Mouse (Mus musculus) liver, embryonic 15.5 days (tissue): Measurements from ENCODE around the gene Ifngr2. TPM values are rescaled to one million over a fixed set of nuclear protein-coding genes. Genes with fewer than 3 reads are reported as not detected.

ENCODE experiments used
- ATAC-seq: fragments of 200-750 bp; cut with Nextera tagmentation; 2 replicates; pipeline ENCODE4 v1.8.0; 2017; ENCODE audit warnings: moderate number of reproducible peaks, mild to moderate bottlenecking, moderate library complexity; ENCODE audit not compliant: insufficient read depth
- H3K27ac ChIP-seq: fragments of 300-500 bp; sonication (generic); replicated peaks from 2 replicates; pipeline ENCODE4 v1.5.1; 2015; ENCODE audit warnings: mild to moderate bottlenecking, inconsistent platforms
- H3K27me3 ChIP-seq: fragments of 300-500 bp; sonication (generic); 2 replicates; pipeline ENCODE4 v1.6.1; 2015; ENCODE audit warnings: mild to moderate bottlenecking, inconsistent platforms
- H3K36me3 ChIP-seq: fragments of 300-500 bp; sonication (generic); replicated peaks from 2 replicates; pipeline ENCODE4 v1.6.1; 2015; ENCODE audit warnings: moderate library complexity, mild to moderate bottlenecking, inconsistent platforms
- H3K4me1 ChIP-seq: fragments of 300-500 bp; sonication (generic); replicated peaks from 2 replicates; pipeline ENCODE4 v1.6.1; 2015; ENCODE audit warnings: inconsistent platforms
- H3K4me2 ChIP-seq: fragments of 300-500 bp; sonication (generic); 2 replicates; pipeline ENCODE4 v1.6.1; 2015; ENCODE audit warnings: moderate library complexity, mild to moderate bottlenecking, inconsistent platforms
- H3K4me3 ChIP-seq: fragments of 300-500 bp; sonication (generic); replicated peaks from 2 replicates; pipeline ENCODE4 v1.5.1; 2015; ENCODE audit warnings: mild to moderate bottlenecking, inconsistent platforms
- H3K9ac ChIP-seq: fragments of 300-500 bp; sonication (generic); 2 replicates; pipeline ENCODE4 v1.6.1; 2015; ENCODE audit warnings: moderate library complexity, mild to moderate bottlenecking, inconsistent platforms
- H3K9me3 ChIP-seq: fragments of 300-500 bp; sonication (generic); replicated peaks from 2 replicates; pipeline ENCODE4 v1.6.1; 2016; ENCODE audit warnings: inconsistent platforms
- WGBS: fragments of 180-500 bp; shearing (Covaris S2); methylation state at CpG from one replicate; pipeline ENCODE4 v1.1.7; 2015; ENCODE audit warnings: mixed read lengths; ENCODE audit not compliant: insufficient replicate concordance; 5-methylcytosine and 5-hydroxymethylcytosine counted together
- polyA plus RNA-seq: library from polyadenylated mRNA; unstranded; fragments of >200 nt; fragmentation: Nextera tagmentation; extraction: Ambion mirVana; gene quantifications from 2 replicates; pipeline ENCODE4 v1.2.1, GENCODE M21; 2015

Gene Ifngr2
- polyA plus RNA-seq, 1 experiment from 2014 or later, result 16.1 TPM

DNA sequence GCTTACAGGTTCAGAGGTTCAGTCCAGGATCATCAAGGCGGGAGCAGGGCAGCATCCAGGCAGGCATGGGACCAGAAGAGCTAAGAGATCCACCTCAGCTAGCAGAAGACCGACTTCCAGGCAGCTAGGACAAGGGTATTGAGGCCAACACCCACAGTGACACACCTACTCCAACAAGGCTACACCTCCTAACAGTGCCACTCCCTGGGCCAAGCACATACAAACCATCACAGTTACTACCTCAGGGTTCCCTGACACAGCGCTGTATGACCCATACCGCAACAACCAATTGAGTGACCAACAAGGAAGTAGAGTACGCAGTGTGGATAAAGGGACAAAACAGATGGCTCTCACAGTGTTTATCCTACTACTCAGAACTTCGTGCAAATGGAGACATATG, 10.5 kb upstream of the Ifngr2 start:
- no peaks in the 10 kb centered on the region for H3K36me3 ChIP-seq
- no peak for ATAC-seq
- H3K4me3 ChIP-seq, result no peak overlapping the region
- H3K4me2 ChIP-seq, result no peak overlapping the region
- H3K9ac ChIP-seq, result no peak overlapping the region
- H3K27me3 ChIP-seq, result peaks cover 33% of the 10 kb centered on the region
- no peak overlapping the region for H3K27ac ChIP-seq
- H3K4me1 ChIP-seq, result peaks cover 75% of the 10 kb centered on the region
- no peaks in the 10 kb centered on the region for H3K9me3 ChIP-seq
- 68% methylated on average over 6 of the region's 6 CpGs for WGBS

DNA sequence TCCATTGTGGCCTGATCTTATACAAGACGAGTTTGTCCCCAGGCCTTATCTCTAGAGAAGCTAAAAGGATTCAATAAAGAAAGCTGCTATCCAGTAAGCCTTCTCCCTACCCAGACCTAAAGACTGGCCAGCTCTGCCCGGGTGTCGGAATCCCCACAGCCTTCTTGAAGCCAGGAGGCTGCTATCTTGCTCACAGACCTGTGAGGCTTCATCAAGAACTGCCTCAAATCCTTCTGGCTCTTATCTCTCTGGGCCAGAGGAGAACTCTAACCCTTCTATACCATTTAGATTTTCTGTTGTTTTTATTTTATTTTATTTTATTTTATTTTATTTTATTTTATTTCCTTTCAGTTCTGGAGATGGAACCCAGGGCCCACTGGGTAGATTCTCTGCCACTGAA, 9.8 kb upstream of the Ifngr2 start:
- ATAC-seq, result peak; percentile 73
- peaks cover 78% of the 10 kb centered on the region for H3K4me1 ChIP-seq

DNA sequence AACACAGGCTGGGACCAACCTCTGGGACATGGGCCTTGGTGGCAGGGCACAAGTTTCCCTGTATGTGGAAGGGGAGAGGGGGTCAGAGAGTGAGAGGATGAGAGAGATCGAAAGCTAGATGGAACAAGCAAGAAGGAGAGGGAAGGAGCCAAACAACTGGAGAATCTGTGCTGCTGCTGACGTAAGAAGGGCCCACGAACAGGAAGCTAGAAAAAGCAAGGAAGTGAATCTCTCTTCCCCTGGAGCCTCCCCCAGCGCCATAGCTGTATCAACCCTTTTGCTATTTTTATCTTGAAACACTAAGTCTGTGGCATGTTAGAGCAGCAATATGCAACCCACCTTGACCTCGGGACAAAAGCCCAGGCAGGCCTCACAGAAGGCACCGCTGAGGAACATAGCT, 8.8 kb upstream of the Ifngr2 start:
- WGBS, result 42% methylated on average over 6 of the region's 6 CpGs
- H3K36me3 ChIP-seq, result no peaks in the 10 kb centered on the region
- peaks cover 21% of the 10 kb centered on the region for H3K27me3 ChIP-seq
- no peak overlapping the region for H3K4me2 ChIP-seq
- H3K27ac ChIP-seq, result peak overlapping the region; percentile 45
- no peak overlapping the region for H3K4me3 ChIP-seq
- no peak for ATAC-seq
- H3K9ac ChIP-seq, result no peak overlapping the region
- peaks cover 76% of the 10 kb centered on the region for H3K4me1 ChIP-seq
- H3K9me3 ChIP-seq, result no peaks in the 10 kb centered on the region

More for the DNA sequence above, 9.8 kb upstream of the Ifngr2 start:
- no peaks in the 10 kb centered on the region for H3K9me3 ChIP-seq
- H3K27me3 ChIP-seq, result peaks cover 29% of the 10 kb centered on the region
- H3K27ac ChIP-seq, result peak overlapping the region; percentile 39; the same call in 1 of the 2 replicates
- no peak overlapping the region for H3K9ac ChIP-seq
- WGBS, result 17% methylated on average over 3 of the region's 3 CpGs
- H3K4me2 ChIP-seq, result 0 out of 2 replicates have a peak overlapping the region, but pooled peaks have one; percentile 11
- H3K4me3 ChIP-seq, result no peak overlapping the region
- no peaks in the 10 kb centered on the region for H3K36me3 ChIP-seq

DNA sequence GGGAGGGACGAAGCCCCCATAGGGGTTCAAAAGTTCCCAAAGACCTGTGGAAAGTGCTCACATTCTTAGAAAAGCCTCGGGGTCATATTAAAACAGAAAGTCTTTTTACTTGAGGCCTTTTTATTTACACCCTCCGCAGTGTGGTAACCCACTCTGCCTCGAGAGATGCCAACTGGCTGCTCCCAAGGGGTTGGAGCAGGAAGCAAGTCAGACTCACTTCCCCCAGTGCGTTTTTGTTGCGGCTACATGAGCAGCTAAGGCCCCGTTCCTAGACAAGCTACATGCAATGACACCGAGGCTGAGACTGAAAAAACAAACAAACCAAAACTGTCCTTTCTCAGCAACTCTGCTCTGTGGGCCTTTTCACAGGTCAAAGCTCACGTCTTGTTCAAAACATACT, 8.4 kb upstream of the Ifngr2 start:
- H3K9ac ChIP-seq, result no peak overlapping the region
- peaks cover 18% of the 10 kb centered on the region for H3K27me3 ChIP-seq
- 0 out of 2 replicates have a peak overlapping the region, but pooled peaks have one; percentile 45 for H3K27ac ChIP-seq
- 46% methylated on average over 9 of the region's 9 CpGs for WGBS
- H3K9me3 ChIP-seq, result no peaks in the 10 kb centered on the region
- H3K4me1 ChIP-seq, result peaks cover 76% of the 10 kb centered on the region
- no peak overlapping the region for H3K4me3 ChIP-seq
- H3K4me2 ChIP-seq, result no peak overlapping the region
- no peaks in the 10 kb centered on the region for H3K36me3 ChIP-seq
- no peak for ATAC-seq

DNA sequence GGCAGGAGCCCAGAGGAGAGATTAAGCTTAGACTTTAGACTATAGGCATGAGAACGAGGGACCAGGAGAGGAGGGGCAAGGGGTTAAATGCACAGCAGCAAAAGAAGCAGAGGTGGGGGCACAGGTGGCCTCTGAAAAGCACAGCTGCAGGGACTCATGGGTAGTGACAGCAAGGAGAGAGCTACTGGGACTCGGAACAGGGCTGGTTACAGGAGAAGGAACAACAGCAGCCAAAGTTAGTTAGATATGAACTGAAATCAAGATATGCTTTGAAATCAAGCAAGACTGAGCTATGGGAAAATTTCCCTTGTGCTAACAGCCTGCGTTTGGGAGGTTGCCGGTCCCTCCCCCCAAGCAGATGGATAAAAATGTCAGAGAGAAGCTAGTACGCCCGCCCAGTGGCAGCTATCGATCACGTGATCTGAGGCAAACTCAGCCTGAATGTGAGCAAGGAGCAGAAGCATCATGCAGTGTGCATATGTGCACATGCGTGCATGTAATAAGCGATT, 5.2 kb upstream of the Ifngr2 start:
- H3K27ac ChIP-seq, result no peak overlapping the region
- ATAC-seq, result no peak
- H3K4me3 ChIP-seq, result 0 out of 2 replicates have a peak overlapping the region, but pooled peaks have one; percentile 9
- H3K9me3 ChIP-seq, result no peaks in the 10 kb centered on the region
- no peaks in the 10 kb centered on the region for H3K27me3 ChIP-seq
- peak overlapping the region; percentile 35; the same call in 1 of the 2 replicates for H3K9ac ChIP-seq
- no peaks in the 10 kb centered on the region for H3K36me3 ChIP-seq
- H3K4me2 ChIP-seq, result peak overlapping the region; percentile 43
- 23% methylated on average over 10 of the region's 10 CpGs for WGBS
- H3K4me1 ChIP-seq, result peaks cover 76% of the 10 kb centered on the region

DNA sequence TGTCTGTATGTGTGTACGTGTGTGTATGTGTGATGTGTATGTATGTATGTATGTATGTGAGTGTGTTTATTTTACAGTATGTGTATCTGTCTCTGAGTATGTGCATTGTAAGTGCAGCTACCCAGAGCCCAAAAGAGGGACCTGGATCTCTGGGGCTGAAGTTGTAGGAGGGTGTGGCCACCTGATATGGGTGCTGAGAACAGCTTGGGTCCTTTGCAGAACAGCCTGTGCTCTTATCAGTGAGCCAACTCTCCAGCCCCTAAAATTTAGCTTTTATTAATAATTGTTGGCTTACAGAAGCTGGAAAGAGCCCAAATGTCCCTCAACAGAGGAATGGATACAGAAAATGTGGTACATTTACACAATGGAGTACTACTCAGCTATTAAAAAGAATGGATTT, 3.3 kb upstream of the Ifngr2 start:
- WGBS, result 89% methylated on average over 1 of the region's 1 CpGs
- Histone ChIP-seq H3K9ac (no peak overlapping the region), H3K27me3 (no peaks in the 10 kb centered on the region), H3K27ac (no peak overlapping the region), H3K36me3 (no peaks in the 10 kb centered on the region), H3K4me2 (no peak overlapping the region), H3K9me3 (no peaks in the 10 kb centered on the region), H3K4me1 (peaks cover 75% of the 10 kb centered on the region), H3K4me3 (no peak overlapping the region)
- ATAC-seq, result no peak

DNA sequence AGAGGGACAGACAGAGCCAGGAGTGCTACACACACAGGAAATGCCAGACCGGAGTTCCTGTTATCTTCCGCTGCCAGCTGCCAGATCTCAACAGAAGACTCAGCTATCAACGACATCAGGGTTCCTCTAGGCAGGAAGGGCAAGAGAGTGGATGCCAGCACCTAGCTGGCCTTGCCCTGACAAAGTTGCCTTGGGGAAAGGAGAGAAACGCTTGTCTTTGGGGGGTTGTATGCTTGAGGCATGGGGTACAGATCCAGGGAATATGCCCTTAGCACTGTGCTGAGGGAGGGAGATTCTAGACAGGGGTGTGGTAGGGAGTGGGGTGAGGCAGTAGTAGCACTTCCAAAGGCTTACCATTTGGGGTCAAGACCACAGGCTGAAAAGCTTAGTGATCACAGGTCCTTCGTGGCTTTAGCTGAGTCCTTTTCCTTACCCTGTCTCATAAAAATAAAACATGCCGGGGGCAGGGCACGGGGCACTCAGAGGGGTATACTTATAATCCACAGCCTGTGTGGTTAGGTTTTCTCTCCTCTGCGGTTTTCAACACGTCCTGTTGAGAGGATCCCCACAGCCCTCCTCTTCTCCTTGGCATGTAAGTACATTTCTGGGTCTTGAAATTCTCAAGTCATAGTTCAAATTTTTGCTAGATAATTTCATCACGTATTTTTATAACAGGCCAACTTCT, 1.1 kb upstream of the Ifngr2 start:
- H3K4me1 ChIP-seq, result peaks cover 86% of the 10 kb centered on the region
- H3K9ac ChIP-seq, result peak overlapping the region; percentile 91
- H3K9me3 ChIP-seq, result no peaks in the 10 kb centered on the region
- peak overlapping the region; percentile 98 for H3K4me2 ChIP-seq
- H3K27me3 ChIP-seq, result no peaks in the 10 kb centered on the region
- ATAC-seq, result peak; percentile 73
- H3K4me3 ChIP-seq, result peak overlapping the region; percentile 83
- no peaks in the 10 kb centered on the region for H3K36me3 ChIP-seq
- H3K27ac ChIP-seq, result peak overlapping the region; percentile 94
- WGBS, result 15% methylated on average over 10 of the region's 10 CpGs

DNA sequence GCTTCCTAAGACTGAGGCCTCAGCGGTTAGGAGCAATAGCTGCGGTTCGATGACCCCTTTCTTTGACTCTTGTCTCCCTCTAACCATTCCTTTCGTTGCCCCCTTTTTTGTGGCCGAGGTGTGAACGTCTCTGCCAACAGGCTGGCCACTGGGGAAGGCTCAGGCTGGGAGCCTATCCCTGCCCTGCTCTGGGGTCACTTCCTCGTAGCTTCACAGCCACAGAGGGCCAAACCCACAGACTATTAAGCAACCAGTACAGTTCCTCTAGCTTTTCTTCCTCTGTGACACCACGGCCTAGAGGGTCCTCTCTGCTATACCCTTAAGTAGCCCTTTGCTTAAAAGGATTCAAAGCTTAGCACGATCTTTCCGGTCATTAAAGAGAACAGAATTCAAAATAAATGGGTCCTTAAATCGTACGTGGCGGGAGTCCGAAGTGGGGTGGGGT, 459 bp upstream of the Ifngr2 start:
- peak overlapping the region; percentile 98 for H3K4me2 ChIP-seq
- H3K27me3 ChIP-seq, result no peaks in the 10 kb centered on the region
- 2% methylated on average over 14 of the region's 14 CpGs for WGBS
- peak overlapping the region; percentile 94 for H3K27ac ChIP-seq
- H3K9me3 ChIP-seq, result no peaks in the 10 kb centered on the region
- no peaks in the 10 kb centered on the region for H3K36me3 ChIP-seq
- peak; percentile 30 for ATAC-seq
- peak overlapping the region; percentile 83 for H3K4me3 ChIP-seq
- peak overlapping the region; percentile 91 for H3K9ac ChIP-seq
- H3K4me1 ChIP-seq, result peaks cover 86% of the 10 kb centered on the region

DNA sequence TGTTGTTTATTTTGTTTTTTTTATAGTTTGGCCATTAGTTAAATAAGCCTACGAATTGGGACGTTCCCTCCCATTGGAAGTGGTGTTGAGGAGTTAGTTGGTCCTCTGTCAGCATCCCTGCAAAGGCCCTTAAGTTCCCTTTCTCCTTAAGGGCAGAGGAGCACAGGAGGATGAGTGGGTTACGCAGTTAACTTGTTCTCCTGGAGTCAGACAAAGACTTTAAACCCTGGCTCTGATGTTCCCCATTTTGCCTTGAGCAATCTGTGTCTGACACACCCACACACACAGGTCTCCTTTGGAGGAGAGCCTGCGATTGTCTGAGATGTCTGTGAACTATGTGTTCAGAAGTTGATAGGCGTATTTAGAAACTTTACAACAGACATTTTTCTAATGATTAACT, 1.1 kb downstream of the Ifngr2 start:
- peak overlapping the region; percentile 91; the same call in 1 of the 2 replicates for H3K9ac ChIP-seq
- H3K9me3 ChIP-seq, result no peaks in the 10 kb centered on the region
- no peak for ATAC-seq
- H3K4me3 ChIP-seq, result peak overlapping the region; percentile 83
- H3K27me3 ChIP-seq, result no peaks in the 10 kb centered on the region
- peak overlapping the region; percentile 94; the same call in 1 of the 2 replicates for H3K27ac ChIP-seq
- WGBS, result 21% methylated on average over 5 of the region's 5 CpGs
- peak overlapping the region; percentile 98 for H3K4me2 ChIP-seq
- H3K4me1 ChIP-seq, result peaks cover 88% of the 10 kb centered on the region
- peaks cover 11% of the 10 kb centered on the region; the same call in 1 of the 2 replicates for H3K36me3 ChIP-seq

DNA sequence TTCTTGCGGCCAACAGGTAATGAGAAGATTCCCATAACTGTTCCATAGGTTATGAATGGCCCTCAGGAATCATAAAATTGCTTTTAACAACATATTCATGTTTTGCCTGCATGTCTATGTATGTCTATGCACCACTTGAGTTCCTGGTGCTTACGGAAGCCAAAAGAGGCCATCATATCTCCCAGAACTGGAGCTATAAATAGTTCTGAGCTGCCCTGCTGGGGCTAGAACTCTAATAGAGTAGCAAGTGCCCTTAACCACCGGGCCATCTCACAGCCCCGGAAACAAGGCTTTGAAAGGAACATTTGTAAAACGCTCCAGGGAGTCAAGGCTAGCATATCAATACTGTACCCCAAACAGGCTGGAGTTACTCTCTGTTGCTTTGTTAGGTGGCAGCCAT, 1.7 kb downstream of the Ifngr2 start:
- Histone ChIP-seq H3K4me3 (peak overlapping the region; percentile 83), H3K9me3 (no peaks in the 10 kb centered on the region), H3K4me1 (peaks cover 87% of the 10 kb centered on the region), H3K4me2 (peak overlapping the region; percentile 98), H3K27ac (peak overlapping the region; percentile 26), H3K27me3 (no peaks in the 10 kb centered on the region), H3K9ac (no peak overlapping the region), H3K36me3 (peaks cover 11% of the 10 kb centered on the region; the same call in 1 of the 2 replicates)
- ATAC-seq, result no peak
- WGBS, result 25% methylated on average over 5 of the region's 5 CpGs

DNA sequence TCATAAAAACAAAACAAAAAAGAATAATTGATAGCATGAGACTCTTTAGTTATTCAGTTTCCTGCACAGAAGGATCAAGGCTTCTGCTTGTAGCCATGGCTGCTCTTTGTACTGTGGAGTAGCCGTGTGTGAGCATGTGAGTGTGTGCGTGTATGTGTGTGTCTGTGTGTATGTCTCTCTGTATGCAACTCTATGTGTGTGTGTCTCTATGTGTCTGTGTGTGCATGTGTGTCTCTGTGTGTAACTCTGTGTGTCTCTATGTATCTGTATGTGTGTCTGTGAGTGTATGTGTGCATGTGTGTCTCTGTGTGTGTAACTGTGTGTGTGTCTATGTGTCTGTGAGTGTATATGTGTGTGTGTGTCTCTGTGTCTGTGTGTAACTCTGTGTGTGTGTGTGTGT, 2.1 kb downstream of the Ifngr2 start:
- H3K27ac ChIP-seq, result peak overlapping the region; percentile 26
- peaks cover 11% of the 10 kb centered on the region; the same call in 1 of the 2 replicates for H3K36me3 ChIP-seq
- no peak for ATAC-seq
- WGBS, result 52% methylated on average over 2 of the region's 2 CpGs
- H3K27me3 ChIP-seq, result no peaks in the 10 kb centered on the region
- H3K9me3 ChIP-seq, result no peaks in the 10 kb centered on the region
- peak overlapping the region; percentile 83 for H3K4me3 ChIP-seq
- H3K4me2 ChIP-seq, result peak overlapping the region; percentile 98
- no peak overlapping the region for H3K9ac ChIP-seq
- peaks cover 89% of the 10 kb centered on the region for H3K4me1 ChIP-seq
